Mouse (Mus musculus) left cerebral cortex, adult 9 months (tissue): ENCODE data around the gene Olfr9.
"Not testable (repeated sequence)": the region's sequence is repeated elsewhere in the genome, so short reads cannot be mapped to it uniquely, and the experiment has no call there.

Source experiments
- DNase-seq, 2 experiments: peaks; one replicate each; pipeline ENCODE4 v3.0.0; 2022; ENCODE audit warnings: low spot score in 2 of 2

Gene Olfr9

GRCm38 (mm10) chr10:128989131-128989530 lies at the start of gene Olfr9:
Olfr9 (plus strand) TSS chr10:128989431.
- not testable (repeated sequence) for DNase-seq

- no peak for DNase-seq
Observed at GRCm38 (mm10) chr10:128940475-128941061, 48.7 kb upstream of the Olfr9 start.

DNA sequence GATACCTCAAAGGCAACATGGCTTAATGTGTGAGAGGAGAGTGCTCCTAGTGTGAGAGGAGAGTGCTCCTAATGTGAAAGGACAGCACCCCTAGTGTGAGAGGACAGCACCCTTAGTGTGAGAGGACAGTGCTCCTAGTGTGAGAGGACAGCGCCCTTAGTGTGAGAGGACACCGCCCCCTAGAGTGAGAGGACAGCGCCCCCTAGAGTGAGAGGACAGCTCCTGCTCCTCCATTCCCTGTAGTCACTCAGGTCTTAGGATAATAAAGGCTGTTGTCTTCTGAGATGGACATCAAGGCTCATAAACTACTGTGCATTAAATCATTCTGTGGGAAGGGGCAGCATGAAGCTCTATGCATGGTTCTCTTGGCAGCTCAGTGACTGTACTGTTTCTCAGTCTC lies 43.6 kb upstream of the Olfr9 start:
- peak in 1 of 2 experiments; percentile 37 for DNase-seq

DNA sequence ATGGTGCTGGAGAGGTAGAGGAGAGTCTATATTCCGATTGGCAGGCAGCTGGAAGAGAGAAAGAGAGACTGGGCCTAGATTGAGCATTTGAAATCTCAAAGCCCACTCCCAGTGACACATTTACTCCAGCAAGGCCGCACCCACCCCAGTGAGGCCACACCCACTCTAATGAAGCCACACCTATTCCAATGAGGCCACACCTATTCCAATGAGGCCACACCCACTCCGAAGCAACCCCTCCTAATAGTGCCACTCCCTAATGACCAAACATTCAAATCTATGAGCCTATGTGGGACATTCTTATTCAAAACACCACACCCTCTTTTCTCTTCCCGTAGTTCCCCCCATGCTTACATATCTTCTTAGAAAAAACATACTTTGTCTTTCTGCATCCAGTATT lies 41.7 kb upstream of the Olfr9 start:
- DNase-seq: no peak

DNA sequence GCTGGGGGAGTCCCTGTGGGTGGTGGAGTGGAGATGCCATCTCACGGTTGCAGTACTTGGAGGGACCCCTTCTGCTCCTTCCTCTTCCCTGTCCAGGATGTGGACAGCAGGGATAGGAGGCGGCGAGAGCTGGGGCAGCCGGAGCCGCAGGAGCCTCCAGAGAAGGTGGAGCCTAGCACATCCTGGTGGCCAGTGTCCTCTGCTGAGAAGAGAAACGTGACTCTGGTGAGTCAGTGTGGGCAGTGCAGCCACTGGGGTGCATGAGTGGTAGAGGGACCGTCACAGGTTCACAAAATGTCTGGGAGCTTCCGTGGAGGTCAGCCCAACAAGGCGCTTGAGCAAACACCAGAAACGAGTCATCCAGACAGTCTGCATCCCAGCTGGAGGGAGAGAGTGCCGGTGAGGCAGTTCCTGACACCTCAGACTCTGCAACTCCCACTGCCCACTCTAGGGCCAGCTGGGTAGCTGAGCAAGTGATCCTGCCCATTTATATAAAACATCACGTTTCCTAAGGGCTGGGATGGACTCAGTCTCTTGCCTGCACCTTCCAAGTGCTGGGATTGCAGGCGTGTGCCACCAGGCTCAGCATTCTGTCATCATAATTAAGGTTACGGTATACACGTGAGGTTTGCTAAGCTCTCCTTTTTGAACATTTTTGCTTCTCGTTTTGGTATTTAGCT lies 38.9 kb upstream of the Olfr9 start:
- DNase-seq: no peak

DNA sequence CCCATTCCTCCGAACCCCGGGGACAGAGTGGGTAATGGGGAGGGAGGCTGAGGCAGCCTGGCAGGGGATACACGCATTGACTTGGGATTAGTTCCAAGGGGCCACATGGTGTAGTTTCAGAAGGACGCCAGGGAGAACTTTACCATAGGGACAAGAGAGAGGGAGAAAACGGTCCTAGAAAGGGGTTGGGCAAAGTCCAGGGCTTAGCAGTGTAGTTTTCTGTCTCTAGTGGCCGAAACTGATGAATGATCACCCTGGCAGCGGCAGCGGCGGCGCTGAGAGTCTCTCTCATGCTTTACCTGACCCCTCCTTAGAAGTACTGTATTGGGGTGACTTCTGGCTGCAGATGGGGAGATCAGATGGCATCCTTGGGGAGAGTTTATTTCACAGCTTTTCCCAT lies 30.9 kb upstream of the Olfr9 start:
- DNase-seq: no peak

- DNase-seq: no peak
Observed at GRCm38 (mm10) chr10:128960142-128960541, 29.1 kb upstream of the Olfr9 start.

GRCm38 (mm10) chr10:128960590-128961584 lies 28.3 kb upstream of the Olfr9 start, which contains the start of gene Mettl7b:
Mettl7b (minus strand) TSS chr10:128960988.
- no peak for DNase-seq

- no peak for DNase-seq
Observed at GRCm38 (mm10) chr10:128964961-128965360, 24.3 kb upstream of the Olfr9 start.

GRCm38 (mm10) chr10:128965871-128966270 lies 23.4 kb upstream of the Olfr9 start:
- no peak for DNase-seq

GRCm38 (mm10) chr10:128968341-128968749 lies 20.9 kb upstream of the Olfr9 start:
- no peak for DNase-seq

- DNase-seq: no peak
Observed at GRCm38 (mm10) chr10:128970740-128971250, 18.4 kb upstream of the Olfr9 start.

DNA sequence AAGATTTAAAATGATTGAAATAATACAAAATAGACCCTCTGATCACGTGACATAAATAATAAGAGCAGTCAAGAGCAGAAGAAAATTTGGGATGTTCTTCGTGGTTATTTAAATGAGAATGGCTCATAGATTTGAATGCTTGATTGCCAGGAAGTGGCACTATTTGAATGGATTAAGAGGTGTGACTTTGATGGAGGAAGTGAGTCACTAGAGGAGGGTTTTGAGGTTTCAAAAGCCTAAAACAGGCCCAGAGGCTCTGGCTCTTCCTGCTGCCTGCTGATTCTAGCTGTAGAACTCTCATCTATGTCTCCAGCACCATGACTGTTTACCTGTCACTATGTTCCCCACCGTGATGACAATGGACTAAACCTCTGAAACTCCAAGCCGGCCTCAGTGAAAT lies 16.4 kb upstream of the Olfr9 start:
- no peak for DNase-seq

GRCm38 (mm10) chr10:128976395-128976794 lies 12.8 kb upstream of the Olfr9 start:
- no peak for DNase-seq

GRCm38 (mm10) chr10:128977522-128978114 lies 11.6 kb upstream of the Olfr9 start:
- DNase-seq: peak in 1 of 2 experiments; percentile 70

DNA sequence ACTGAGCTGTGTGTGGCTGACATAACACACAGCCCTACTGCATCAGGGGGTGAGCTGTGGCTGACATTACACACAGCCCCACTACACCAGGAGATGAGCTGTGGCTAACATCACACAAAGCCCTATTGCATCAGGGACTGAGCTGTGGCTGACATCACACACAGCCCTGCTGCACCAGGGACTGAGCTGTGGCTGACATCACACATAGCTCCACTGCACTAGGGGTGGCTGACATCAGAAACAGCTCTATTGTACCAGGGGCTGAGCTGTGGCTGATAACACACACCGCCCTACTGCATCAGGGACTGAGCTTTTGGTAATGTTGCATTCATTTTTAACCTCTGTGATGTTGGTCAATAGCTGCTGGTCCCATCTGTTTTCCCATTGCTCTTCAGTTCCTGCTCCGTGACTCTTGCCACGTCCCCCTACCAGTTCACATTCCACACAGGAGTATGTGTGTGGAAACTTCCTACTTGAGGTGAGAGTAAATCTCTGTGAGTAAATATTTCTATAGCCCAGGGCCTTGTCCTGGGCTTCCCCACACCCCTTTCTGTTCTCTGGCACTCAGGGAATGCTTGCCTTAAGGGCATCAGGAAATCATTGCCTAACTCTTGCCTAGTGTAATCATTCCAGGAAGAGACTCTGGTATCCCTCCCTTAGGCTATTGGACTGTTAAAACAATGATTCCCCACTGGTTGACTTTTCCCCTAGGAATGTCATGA lies 8.4 kb upstream of the Olfr9 start:
- no peak for DNase-seq

- not testable (repeated sequence) for DNase-seq
Observed at GRCm38 (mm10) chr10:128990129-128990850, 1.1 kb downstream of the Olfr9 start.

- no peak for DNase-seq
Observed at GRCm38 (mm10) chr10:128990994-128991393, 1.8 kb downstream of the Olfr9 start.

DNA sequence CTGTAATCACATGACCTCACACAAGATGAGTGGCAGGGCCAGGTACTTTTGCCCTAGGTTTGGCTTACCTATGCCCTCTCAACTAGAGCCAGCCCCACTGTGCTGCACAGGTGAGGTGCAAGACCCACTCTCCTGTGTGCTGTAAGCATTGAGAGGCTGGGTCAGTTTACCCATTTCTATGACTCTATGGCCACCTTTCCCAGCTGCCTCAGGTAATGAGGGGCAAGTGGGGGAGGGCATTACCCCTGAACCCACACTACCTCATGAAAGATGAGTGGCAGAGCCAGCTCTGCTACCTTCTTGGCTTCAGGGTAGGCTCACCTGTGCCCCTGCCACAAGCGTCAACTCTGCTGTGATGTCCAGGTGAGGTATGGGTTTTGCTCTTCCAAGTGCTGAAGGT lies 6.6 kb downstream of the Olfr9 start:
- no peak for DNase-seq

DNA sequence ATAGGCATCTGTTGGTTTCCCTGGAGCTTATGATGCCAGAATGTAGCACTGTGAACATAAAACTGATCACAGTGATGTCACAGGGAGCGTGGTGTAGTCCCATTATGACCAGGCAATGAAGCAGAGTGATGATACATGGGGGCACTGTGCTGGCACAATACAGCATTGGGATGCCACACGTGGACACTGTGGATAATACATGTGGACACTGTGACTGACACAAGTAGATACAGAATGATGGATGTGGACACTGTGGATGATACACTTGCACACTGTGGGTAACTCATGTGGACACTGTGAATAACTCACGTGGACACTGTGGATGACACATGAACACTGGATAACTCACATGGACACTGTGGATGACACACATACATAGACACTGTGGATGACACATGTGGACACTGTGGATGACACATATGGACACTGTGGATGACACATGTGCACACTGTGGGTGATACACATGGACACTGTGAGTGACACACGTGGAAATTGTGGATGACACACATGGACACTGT lies 7.4 kb downstream of the Olfr9 start:
- DNase-seq: no peak
